Mouse (Mus musculus) thymus, postnatal 14 days (tissue): ENCODE data around the gene Sox8.

Source experiments
- DNase-seq: peaks from one replicate; pipeline ENCODE4 v3.0.0; 2021

Sox8 gene

GRCm38 (mm10) chr17:25578920-25579319, 8.4 kb upstream of the Sox8 start, which contains the start of gene Lmf1:
TSS of gene Lmf1 (plus strand) at chr17:25579085.
- peak; percentile 98 for DNase-seq

GRCm38 (mm10) chr17:25577702-25578101, 7.2 kb upstream of the Sox8 start:
- DNase-seq: no peak

- no peak for DNase-seq
These were observed 6.8 kb upstream of the Sox8 start for GRCm38 (mm10) chr17:25577263-25577662.

GRCm38 (mm10) chr17:25576034-25576433, 5.5 kb upstream of the Sox8 start:
- DNase-seq: no peak

GRCm38 (mm10) chr17:25575208-25575971, 4.9 kb upstream of the Sox8 start:
- DNase-seq: no peak

- DNase-seq: no peak
These were observed 951 bp upstream of the Sox8 start for GRCm38 (mm10) chr17:25571453-25571820.

- peak; percentile 22 for DNase-seq
These were observed 446 bp downstream of the Sox8 start for GRCm38 (mm10) chr17:25569833-25570647.

- DNase-seq: no peak
These were observed 1.6 kb downstream of the Sox8 start for GRCm38 (mm10) chr17:25568880-25569279.

- no peak for DNase-seq
These were observed 2.3 kb downstream of the Sox8 start for GRCm38 (mm10) chr17:25568206-25568605.

GRCm38 (mm10) chr17:25567745-25568144, 2.7 kb downstream of the Sox8 start:
- DNase-seq: peak; percentile 71

GRCm38 (mm10) chr17:25567261-25567660, 3.2 kb downstream of the Sox8 start:
- DNase-seq: no peak

GRCm38 (mm10) chr17:25565860-25566600, 4.5 kb downstream of the Sox8 start:
- no peak for DNase-seq

- no peak for DNase-seq
These were observed 5.2 kb downstream of the Sox8 start for GRCm38 (mm10) chr17:25565244-25565643.

- DNase-seq: no peak
These were observed 6.0 kb downstream of the Sox8 start for GRCm38 (mm10) chr17:25564481-25564880.

GRCm38 (mm10) chr17:25561223-25562028, 9.1 kb downstream of the Sox8 start:
- DNase-seq: no peak

- no peak for DNase-seq
These were observed 9.8 kb downstream of the Sox8 start for GRCm38 (mm10) chr17:25560554-25561222.

GRCm38 (mm10) chr17:25559634-25560033, 10.9 kb downstream of the Sox8 start:
- DNase-seq: no peak

GRCm38 (mm10) chr17:25556630-25557354, 13.7 kb downstream of the Sox8 start:
- DNase-seq: no peak

- no peak for DNase-seq
These were observed 14.5 kb downstream of the Sox8 start for GRCm38 (mm10) chr17:25555666-25556629.

- DNase-seq: no peak
These were observed 15.3 kb downstream of the Sox8 start for GRCm38 (mm10) chr17:25555159-25555558.
